Mouse (Mus musculus) embryonic stem cell, embryonic (primary cell): ENCODE results near the gene Prkch.

Source experiments
- CTCF ChIA-PET, 4 experiments: fragments of 300-600 bp in 2 of 4; fragments of 350-600 bp in 2 of 4; sonication (Branson Sonifier 250); formaldehyde crosslinking; loops; one replicate each; lab custom pipeline; 2022; ENCODE audit warnings: inconsistent platforms in 2 of 4; lab: Charles Lee
- POLR2A ChIA-PET, 4 experiments: fragments of 300-600 bp in 2 of 4; fragments of 350-600 bp in 2 of 4; sonication (Branson Sonifier 250); formaldehyde crosslinking; loops; one replicate each; lab custom pipeline; 2022; ENCODE audit warnings: antibody characterized with exemption in 4 of 4, inconsistent platforms in 1 of 4; lab: Charles Lee

The Prkch gene

GRCm38 (mm10) chr12:73715331-73715730 is 130.7 kb downstream of the Prkch start:
- CTCF ChIA-PET, result interaction anchor here in 1 of 4 experiments (0.6 kb wide), 1 partner anchor 199 kb away, joined by 4 read pairs; no protein-coding TSS in a partner anchor

GRCm38 (mm10) chr12:73715954-73716731 is 131.5 kb downstream of the Prkch start:
- ChIA-PET POLR2A (interaction anchor here in 1 of 4 experiments (1.0 kb wide), 1 partner anchor 63 kb away, joined by 4 read pairs; no protein-coding TSS in a partner anchor), CTCF (interaction anchor here in 2 of 4 experiments (0.6 kb wide), 2 partner anchors 200 to 238 kb away, joined by 4 read pairs; no protein-coding TSS in a partner anchor)

More at GRCm38 (mm10) chr12:73715331-73715730, 130.7 kb downstream of the Prkch start:
- POLR2A ChIA-PET, result no interaction called here

GRCm38 (mm10) chr12:73718036-73718435 is 133.4 kb downstream of the Prkch start:
- CTCF ChIA-PET, result interaction anchor here in 1 of 4 experiments (1.9 kb wide), 1 partner anchor 291 kb away, joined by 6 read pairs; no protein-coding TSS in a partner anchor
- POLR2A ChIA-PET, result no interaction called here

GRCm38 (mm10) chr12:73719816-73720215 is 135.2 kb downstream of the Prkch start:
- CTCF ChIA-PET, result no interaction called here
- POLR2A ChIA-PET, result interaction anchor here in 2 of 4 experiments (0.6 to 1.0 kb wide), 3 partner anchors 41 to 187 kb away, joined by 3 read pairs; no protein-coding TSS in a partner anchor

GRCm38 (mm10) chr12:73720466-73720865 is 135.9 kb downstream of the Prkch start:
- POLR2A ChIA-PET, result interaction anchor here in 1 of 4 experiments (1.0 kb wide), 1 partner anchor 59 kb away, joined by 3 read pairs; no protein-coding TSS in a partner anchor
- CTCF ChIA-PET, result no interaction called here

- ChIA-PET CTCF (no interaction called here), POLR2A (no interaction called here)
These were observed 137.5 kb downstream of the Prkch start for GRCm38 (mm10) chr12:73722060-73722459.

- ChIA-PET CTCF (interaction anchor here in 1 of 4 experiments (0.6 kb wide), 1 partner anchor 1678 kb away, joined by 6 read pairs; no protein-coding TSS in a partner anchor), POLR2A (no interaction called here)
These were observed 138.5 kb downstream of the Prkch start for GRCm38 (mm10) chr12:73723067-73723466.

GRCm38 (mm10) chr12:73723887-73724286 is 139.3 kb downstream of the Prkch start:
- ChIA-PET POLR2A (no interaction called here), CTCF (interaction anchor here in 1 of 4 experiments (0.6 kb wide), 1 partner anchor 505 kb away, joined by 3 read pairs; no protein-coding TSS in a partner anchor)

GRCm38 (mm10) chr12:73725825-73726604 is 141.4 kb downstream of the Prkch start:
- POLR2A ChIA-PET, result interaction anchor here in 1 of 4 experiments (0.6 kb wide), 2 partner anchors 180 to 539 kb away, joined by 3 read pairs; partner anchors contain the start of gene Tmem30b
- CTCF ChIA-PET, result interaction anchor here in 3 of 4 experiments (0.6 kb wide), 3 partner anchors 172 to 954 kb away, joined by 3 to 5 read pairs (median 3); no protein-coding TSS in a partner anchor

GRCm38 (mm10) chr12:73727046-73727445 is 142.4 kb downstream of the Prkch start:
- ChIA-PET POLR2A (no interaction called here), CTCF (interaction anchor here in 1 of 4 experiments (0.6 kb wide), 1 partner anchor 176 kb away, joined by 8 read pairs; no protein-coding TSS in a partner anchor)

- CTCF ChIA-PET, result no interaction called here
- POLR2A ChIA-PET, result interaction anchor here in 2 of 4 experiments (0.6 to 1.3 kb wide), 3 partner anchors 10 to 177 kb away, joined by 3 to 4 read pairs (median 3); no protein-coding TSS in a partner anchor
These were observed 146.0 kb downstream of the Prkch start for GRCm38 (mm10) chr12:73730603-73731002.

- POLR2A ChIA-PET, result interaction anchor here in 3 of 4 experiments (0.6 to 1.3 kb wide), 4 partner anchors 10 to 193 kb away, joined by 3 to 4 read pairs (median 3); no protein-coding TSS in a partner anchor
These were observed 146.5 kb downstream of the Prkch start for GRCm38 (mm10) chr12:73731093-73731492.

GRCm38 (mm10) chr12:73731848-73732540 is 147.4 kb downstream of the Prkch start:
- ChIA-PET CTCF (interaction anchor here in 1 of 4 experiments (0.7 kb wide), 1 partner anchor 278 kb away, joined by 7 read pairs; no protein-coding TSS in a partner anchor), POLR2A (interaction anchor here in 1 of 4 experiments (0.8 kb wide), 1 partner anchor 23 kb away, joined by 4 read pairs; no protein-coding TSS in a partner anchor)

More at GRCm38 (mm10) chr12:73731093-73731492, 146.5 kb downstream of the Prkch start:
- CTCF ChIA-PET, result no interaction called here

- ChIA-PET POLR2A (interaction anchor here in 1 of 4 experiments (0.8 kb wide), 1 partner anchor 22 kb away, joined by 4 read pairs; no protein-coding TSS in a partner anchor), CTCF (no interaction called here)
These were observed 148.3 kb downstream of the Prkch start for GRCm38 (mm10) chr12:73732862-73733261.

GRCm38 (mm10) chr12:73736931-73737330 is 152.3 kb downstream of the Prkch start:
- CTCF ChIA-PET, result no interaction called here

GRCm38 (mm10) chr12:73739611-73740219 is 155.1 kb downstream of the Prkch start:
- ChIA-PET POLR2A (interaction anchor here in 2 of 4 experiments (0.6 to 0.9 kb wide), 3 partner anchors 9 to 221 kb away, joined by 3 to 4 read pairs (median 3); no protein-coding TSS in a partner anchor), CTCF (no interaction called here)

More at GRCm38 (mm10) chr12:73736931-73737330, 152.3 kb downstream of the Prkch start:
- POLR2A ChIA-PET, result no interaction called here

- CTCF ChIA-PET, result no interaction called here
- POLR2A ChIA-PET, result no interaction called here
These were observed 158.0 kb downstream of the Prkch start for GRCm38 (mm10) chr12:73742577-73742976.
